ENCODE assay signal across 23 mouse cellular contexts in genomic region chr13:56387374-56387773, GRCm38 (mm10). TPM values are rescaled to one million over a fixed set of nuclear protein-coding genes. Genes with fewer than 3 reads are reported as not detected.
DNase-seq lines count a peak whose midpoint lies in the region; ATAC-seq and TF ChIP-seq lines count a peak whose summit lies in the region.
"Had no signal": no experiment of that assay in that cellular context is flagged by ENCODE, and none has a peak within 500 bp of the region (broad histone marks: within the 10 kb centered on the region; RNA-seq: fewer than 3 reads in every experiment).

No protein-coding gene starts in this region.

- no peak overlapping the region for H3K4me2 ChIP-seq in kidney, embryonic 14.5 days (replicated peaks; ENCODE audit: low read depth, low read length)
- no peak overlapping the region for H3K4me2 ChIP-seq in lung, postnatal 0 days (replicated peaks; ENCODE audit: low read depth, low read length)
- H3K4me2 ChIP-seq: embryonic facial prominence, embryonic 15.5 days; limb, embryonic 15.5 days; midbrain, embryonic 13.5 days; stomach, embryonic 15.5 days had no signal

- no peak overlapping the region for H3K9ac ChIP-seq in kidney, embryonic 14.5 days (ENCODE audit: low read depth, low read length)
- no peak overlapping the region for H3K9ac ChIP-seq in lung, postnatal 0 days (replicated peaks; ENCODE audit: low read depth)
- H3K9ac ChIP-seq: embryonic facial prominence, embryonic 15.5 days; limb, embryonic 15.5 days; midbrain, embryonic 13.5 days; stomach, embryonic 15.5 days had no signal

- peak; percentile 47 for DNase-seq in gastrocnemius, adult 2 months
- DNase-seq in gastrocnemius, postnatal 4 days (ENCODE audit: low spot score in 2 of 2), result no peak
- DNase-seq in kidney, postnatal 36 days, result no peak
- peak; percentile 33 for DNase-seq in gastrocnemius, postnatal 10 days
- peak; percentile 14 for DNase-seq in lung, postnatal 0 days (ENCODE audit: low spot score)
- DNase-seq in adrenal gland, postnatal 25 days, result no peak
- DNase-seq: cerebellum, postnatal 14 days; embryo, embryonic 11 days had no signal

- no peak overlapping the region for H3K27ac ChIP-seq in gastrocnemius, adult 2 months
- H3K27ac ChIP-seq in kidney, embryonic 14.5 days (ENCODE audit: low read depth, low read length), result no peak overlapping the region
- no peak overlapping the region for H3K27ac ChIP-seq in lung, postnatal 0 days (ENCODE audit: low read length)
- H3K27ac ChIP-seq: embryonic facial prominence, embryonic 15.5 days; limb, embryonic 15.5 days; midbrain, embryonic 13.5 days; stomach, embryonic 15.5 days had no signal

- H3K27me3 ChIP-seq in kidney, embryonic 14.5 days (ENCODE audit: control insufficient read depth, insufficient read depth, low read length), result peaks cover 3% of the 10 kb centered on the region; the same call in 1 of the 2 replicates
- no peaks in the 10 kb centered on the region for H3K27me3 ChIP-seq in lung, postnatal 0 days (replicated peaks; ENCODE audit: insufficient read depth, low read length)
- H3K27me3 ChIP-seq: embryonic facial prominence, embryonic 15.5 days; limb, embryonic 15.5 days; midbrain, embryonic 13.5 days; stomach, embryonic 15.5 days had no signal

- no peak for TF ChIP-seq CTCF in gastrocnemius, adult 2 months (IDR thresholded peaks at IDR 0.05)
- TF ChIP-seq CTCF in lung, postnatal 0 days (IDR thresholded peaks at IDR 0.05), result no peak

- 58% methylated on average over 5 of the region's 5 CpGs for WGBS in kidney, embryonic 14.5 days
- 52% methylated on average over 5 of the region's 5 CpGs for WGBS in lung, postnatal 0 days

- intact Hi-C loops in gastrocnemius, adult 2 months (cut with DNase I), result no loop called here

- H3K9me3 ChIP-seq in kidney, embryonic 14.5 days (ENCODE audit: control insufficient read depth, low read length), result no peaks in the 10 kb centered on the region
- H3K9me3 ChIP-seq in lung, postnatal 0 days (ENCODE audit: low read length), result no peaks in the 10 kb centered on the region
- H3K9me3 ChIP-seq: embryonic facial prominence, embryonic 15.5 days; limb, embryonic 15.5 days; midbrain, embryonic 13.5 days; stomach, embryonic 15.5 days had no signal

- 0 out of 2 replicates have a peak, but pooled peaks have one; percentile 28 for ATAC-seq in kidney, embryonic 14.5 days (ENCODE audit: low FRiP score, low TSS enrichment)
- peak; percentile 53 for ATAC-seq in lung, postnatal 0 days
- no peak for ATAC-seq in megakaryocyte, adult 5-6 weeks (ENCODE audit: poor library complexity, severe bottlenecking)
- ATAC-seq: midbrain, embryonic 13.5 days had no signal

- no peak for TF ChIP-seq EP300 in lung, postnatal 0 days (IDR thresholded peaks at IDR 0.05)

- H3K36me3 ChIP-seq in kidney, embryonic 14.5 days (ENCODE audit: control insufficient read depth, insufficient read depth, low read length), result no peaks in the 10 kb centered on the region
- no peaks in the 10 kb centered on the region for H3K36me3 ChIP-seq in lung, postnatal 0 days (ENCODE audit: insufficient read depth, low read length)
- H3K36me3 ChIP-seq: embryonic facial prominence, embryonic 15.5 days; limb, embryonic 15.5 days; midbrain, embryonic 13.5 days; stomach, embryonic 15.5 days had no signal

- H3K4me1 ChIP-seq in kidney, embryonic 14.5 days (ENCODE audit: control insufficient read depth, insufficient read depth, low read length), result no peaks in the 10 kb centered on the region; the same call in 1 of the 2 replicates
- no peaks in the 10 kb centered on the region for H3K4me1 ChIP-seq in lung, postnatal 0 days (ENCODE audit: insufficient read depth, low read depth, low read length)
- H3K4me1 ChIP-seq: embryonic facial prominence, embryonic 15.5 days; midbrain, embryonic 13.5 days; stomach, embryonic 15.5 days had no signal

- no peak overlapping the region for H3K4me3 ChIP-seq in gastrocnemius, adult 2 months
- no peak overlapping the region for H3K4me3 ChIP-seq in kidney, embryonic 14.5 days (ENCODE audit: low read length)
- no peak overlapping the region for H3K4me3 ChIP-seq in lung, postnatal 0 days (ENCODE audit: low read depth, low read length)
- H3K4me3 ChIP-seq: embryonic facial prominence, embryonic 15.5 days; limb, embryonic 15.5 days; midbrain, embryonic 13.5 days; stomach, embryonic 15.5 days had no signal

RNA-seq across cellular contexts. Expression of gene Gm3045, which starts 39.0 kb away (rescaled TPM):
- not detected for total RNA-seq in gastrocnemius, adult 2 months (2021)
- total RNA-seq in gastrocnemius, postnatal 4 days (2021), result not detected
- polyA plus RNA-seq in kidney, embryonic 14.5 days (2014; fragmentation: Nextera tagmentation; extraction: Ambion mirVana), result not detected in 2 replicates
- total RNA-seq in gastrocnemius, postnatal 10 days (2021), result not detected
- not detected in 2 replicates for polyA plus RNA-seq in lung, postnatal 0 days (2015; fragmentation: Nextera tagmentation; extraction: Ambion mirVana)
- total RNA-seq in adrenal gland, postnatal 25 days (2021), result not detected in 2 replicates
- total RNA-seq in megakaryocyte, adult 5-6 weeks (2015), result not detected in 2 replicates
- total RNA-seq in megakaryocyte, adult 5-6 weeks (2017), result not detected in 2 replicates
- total RNA-seq: adrenal gland, adult 18-20 months; hematopoietic stem cell, adult 5-6 weeks; layer of hippocampus, postnatal 25 days; left cerebral cortex, postnatal 14 days; MEL had no signal
- polyA plus RNA-seq: forebrain, embryonic 11.5 days; gonadal fat pad, adult 2 months; large intestine, adult 2 months; liver, embryonic 16.5 days; midbrain, embryonic 13.5 days; stomach, embryonic 15.5 days had no signal

RNA-seq across cellular contexts. Expression of gene Slc25a48, which starts 50.8 kb away (rescaled TPM):
- total RNA-seq in gastrocnemius, adult 2 months (2021), result not detected
- not detected for total RNA-seq in gastrocnemius, postnatal 4 days (2021)
- 0.69 and 0.94 TPM in 2 replicates for polyA plus RNA-seq in kidney, embryonic 14.5 days (2014; fragmentation: Nextera tagmentation; extraction: Ambion mirVana)
- under 1 TPM in 1 of 2 experiments, not detected in 1; 0.12 TPM for total RNA-seq in gastrocnemius, postnatal 10 days (2021)
- polyA plus RNA-seq in lung, postnatal 0 days (2015; fragmentation: Nextera tagmentation; extraction: Ambion mirVana), result not detected in 2 replicates
- 1.7 and 2.0 TPM in 2 replicates for total RNA-seq in adrenal gland, postnatal 25 days (2021)
- total RNA-seq in megakaryocyte, adult 5-6 weeks (2015), result not detected in 2 replicates
- total RNA-seq in megakaryocyte, adult 5-6 weeks (2017), result not detected in 2 replicates
- total RNA-seq: hematopoietic stem cell, adult 5-6 weeks; layer of hippocampus, postnatal 25 days; MEL had no signal
- polyA plus RNA-seq: forebrain, embryonic 11.5 days; midbrain, embryonic 13.5 days had no signal

Comparison
In these comparisons a context has a peak if more than half of its experiments do, and no peak if none do; other contexts are left out.
1. DNase-seq: peak in gastrocnemius, adult 2 months (single experiment), gastrocnemius, postnatal 10 days (single experiment) and lung, postnatal 0 days (single experiment); none in gastrocnemius, postnatal 4 days (0 of 2), kidney, postnatal 36 days (0 of 2) and adrenal gland, postnatal 25 days (single experiment).